Mouse (Mus musculus): ENCODE measurements around the gene Rab31.

Rab31 gene

DNA sequence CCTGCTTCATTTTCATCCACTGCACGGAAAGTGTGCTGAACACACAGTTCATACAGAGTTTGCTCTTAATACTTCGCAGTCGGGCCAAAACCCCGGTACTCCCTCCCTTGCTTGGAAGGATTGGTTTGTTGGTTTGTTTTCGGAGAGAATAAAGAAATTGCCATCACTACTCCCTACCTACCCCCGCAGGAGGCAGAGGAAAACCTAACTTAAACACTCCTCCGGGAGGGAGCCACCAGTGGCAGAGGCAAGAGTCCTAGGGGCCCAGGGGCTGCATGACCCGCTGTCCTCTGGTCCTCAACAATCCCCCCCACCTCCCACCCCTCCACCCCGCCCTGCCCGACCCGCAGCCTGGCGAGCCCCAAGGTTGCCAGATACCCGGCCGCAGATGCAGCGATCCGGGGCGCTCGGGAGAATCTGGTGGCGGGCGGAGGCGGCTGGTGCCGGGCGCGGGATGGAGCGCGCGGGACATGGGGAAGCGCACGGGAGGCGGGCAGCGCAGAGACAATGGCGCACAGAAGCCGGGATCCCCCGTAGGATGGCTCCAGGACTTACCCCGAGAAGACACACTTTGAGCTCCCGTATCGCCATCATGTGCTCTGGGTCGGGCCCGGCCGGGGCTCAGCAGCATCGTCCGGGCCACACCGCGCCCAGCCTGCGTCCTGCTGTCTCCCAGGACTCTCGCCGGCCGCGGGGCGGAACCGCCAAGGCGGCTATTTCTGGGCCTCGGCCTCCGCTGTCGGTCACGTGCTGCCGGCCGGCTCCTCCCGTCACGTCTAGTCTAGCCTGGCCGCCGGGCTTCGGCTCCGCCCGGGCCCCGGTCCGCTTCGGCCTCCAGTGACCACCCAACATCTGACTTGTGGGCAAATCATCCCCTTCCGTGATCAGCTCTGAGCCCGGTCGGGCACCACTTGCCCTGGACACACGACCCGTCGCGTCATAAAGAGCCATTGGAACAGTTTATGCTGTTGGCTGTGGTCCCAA, at the start of gene Rab31:
Gene Rab31 (minus strand): TSS at position 802 of the 984 bp plus-strand sequence.
- DNase-seq (ENCODE audit: low read depth, low spot score): peak; percentile 79

DNA sequence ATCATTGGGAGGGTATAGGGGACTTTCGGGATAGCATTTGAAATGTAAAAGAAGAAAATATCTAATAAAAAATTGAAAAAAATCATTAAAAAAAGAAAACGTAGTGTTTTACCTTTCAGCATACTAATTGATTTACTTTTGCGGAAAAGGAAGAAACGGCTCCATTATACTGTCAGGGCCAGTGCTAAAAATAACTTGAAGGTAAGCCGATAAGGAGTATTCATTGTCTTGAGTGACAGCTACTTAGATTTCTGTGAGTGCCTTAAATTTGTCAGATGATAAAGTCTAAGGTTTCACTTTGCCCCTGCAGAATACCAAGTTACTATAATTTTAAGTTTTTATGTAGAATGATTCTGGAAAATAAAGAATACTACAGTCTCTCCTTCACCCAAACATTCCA, 47.6 kb upstream of the Rab31 start:
- no peak for DNase-seq (ENCODE audit: low read depth, low spot score)

DNA sequence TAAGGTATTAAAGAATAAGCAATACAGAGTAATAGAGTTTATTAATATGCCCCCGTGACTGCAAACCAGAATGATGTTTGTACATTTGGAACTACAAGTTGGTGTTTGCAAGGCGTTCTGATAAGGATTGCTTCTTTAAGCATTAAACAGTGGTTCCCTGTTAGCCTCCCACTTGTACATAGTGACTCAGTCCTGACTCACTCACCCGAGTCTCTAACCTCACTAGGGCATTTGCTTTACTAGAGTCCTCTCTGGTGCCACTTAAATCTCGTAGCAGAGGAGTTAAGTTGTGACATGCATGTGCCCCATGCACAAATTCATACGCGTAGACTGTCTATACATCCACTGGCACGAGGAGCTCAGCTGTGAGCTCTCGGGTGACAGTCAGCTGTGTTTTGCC, 41.2 kb upstream of the Rab31 start:
- peak; percentile 85 for DNase-seq (ENCODE audit: low read depth, low spot score)

DNA sequence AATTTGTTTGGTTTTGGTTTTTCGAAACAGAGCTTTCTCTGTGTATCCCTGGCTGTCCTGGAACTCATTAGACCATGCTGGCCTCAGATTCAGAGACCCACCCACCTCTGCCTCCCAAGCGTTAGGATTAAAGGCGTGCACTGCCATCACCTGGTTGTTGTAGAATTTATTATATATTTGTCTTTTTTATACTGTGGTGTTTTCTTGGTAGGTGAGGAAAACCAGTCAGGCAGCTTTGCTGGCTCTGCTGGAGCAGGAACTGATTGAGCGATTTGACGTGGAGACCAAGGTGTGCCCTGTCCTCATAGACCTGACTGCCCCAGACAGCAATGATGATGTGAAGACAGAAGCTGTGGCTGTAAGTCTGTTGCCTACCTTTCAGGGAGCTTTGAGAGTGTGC, 38.5 kb upstream of the Rab31 start:
- DNase-seq (ENCODE audit: low read depth, low spot score): no peak

DNA sequence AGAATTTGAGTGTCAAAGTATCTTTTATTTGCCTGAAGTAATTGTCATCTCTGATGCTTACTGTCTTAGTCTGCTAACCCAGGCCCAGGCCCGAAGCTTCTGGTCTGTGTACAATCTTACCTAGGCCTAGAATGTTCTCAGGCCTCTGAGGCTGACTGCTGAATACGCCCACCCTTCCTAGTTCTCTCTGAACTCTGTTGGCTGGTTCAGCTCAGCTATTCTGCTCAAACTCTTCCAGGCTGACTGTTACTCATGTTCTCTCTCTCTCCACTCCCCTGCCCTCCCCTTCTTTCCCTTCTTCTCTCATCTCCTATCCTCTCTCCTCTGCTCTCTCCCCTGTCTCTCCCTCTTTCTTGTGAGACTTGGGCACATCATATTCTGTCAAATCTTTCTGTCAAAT, 33.9 kb upstream of the Rab31 start:
- no peak for DNase-seq (ENCODE audit: low read depth, low spot score)

DNA sequence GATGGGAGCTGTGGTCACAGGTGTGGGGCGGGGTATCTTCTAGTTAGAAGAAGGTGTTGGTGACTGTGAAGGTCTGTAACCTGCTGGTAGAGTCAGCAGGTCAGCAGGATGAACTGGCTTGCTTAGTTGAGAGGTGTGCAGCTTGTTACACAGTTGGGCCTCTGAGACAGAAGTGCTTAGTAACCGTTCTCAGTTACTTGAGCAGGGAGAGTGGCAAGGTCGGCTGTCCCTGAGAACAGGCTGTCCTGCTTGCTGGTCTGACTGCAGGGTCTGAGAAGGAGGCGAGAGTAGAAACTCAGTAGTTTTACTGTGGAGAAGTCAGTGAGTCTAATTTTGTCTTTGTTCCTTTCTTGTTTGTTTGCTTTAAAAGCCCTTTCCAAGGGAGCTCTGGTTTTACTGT, 33.4 kb upstream of the Rab31 start:
- no peak for DNase-seq (ENCODE audit: low read depth, low spot score)

DNA sequence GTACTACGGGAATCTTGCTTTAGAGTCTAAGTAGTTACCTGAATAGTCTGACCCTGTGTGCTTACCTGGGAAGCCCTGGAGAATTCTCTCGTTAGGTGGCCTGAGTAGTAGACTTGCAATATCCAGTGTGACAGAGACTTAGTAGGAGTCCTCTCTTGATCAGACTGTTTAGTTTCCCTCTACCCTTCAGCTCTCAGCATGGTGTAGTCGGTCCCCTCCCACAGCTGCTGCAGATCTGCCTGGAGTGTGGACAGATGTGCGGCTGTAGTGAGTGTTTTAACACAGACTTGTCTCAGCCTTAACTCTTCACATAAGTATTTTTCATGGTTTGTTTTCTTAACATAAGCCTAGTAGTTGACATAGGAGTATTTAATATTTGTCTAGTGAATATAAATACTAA, 29.5 kb upstream of the Rab31 start:
- DNase-seq (ENCODE audit: low read depth, low spot score): no peak

DNA sequence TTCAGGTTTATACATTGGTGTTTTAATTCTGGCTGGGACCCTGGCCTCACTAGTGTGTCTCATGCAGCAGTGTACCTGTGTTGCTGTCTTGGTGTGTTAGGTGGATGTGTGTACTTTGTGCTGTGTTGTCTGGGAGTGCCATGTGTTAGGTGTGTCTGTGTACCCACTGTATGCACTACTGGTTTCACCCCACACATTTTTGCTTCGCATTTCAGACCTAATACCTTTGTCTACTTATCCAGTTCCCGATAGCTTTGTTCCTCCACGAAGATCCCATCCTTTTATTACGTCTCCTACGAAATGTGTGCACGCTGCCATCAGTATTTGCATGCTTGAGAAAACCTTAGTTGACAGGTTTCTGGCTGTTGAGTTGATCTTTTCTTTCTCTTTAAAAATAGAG, 27.9 kb upstream of the Rab31 start:
- DNase-seq (ENCODE audit: low read depth, low spot score): no peak

DNA sequence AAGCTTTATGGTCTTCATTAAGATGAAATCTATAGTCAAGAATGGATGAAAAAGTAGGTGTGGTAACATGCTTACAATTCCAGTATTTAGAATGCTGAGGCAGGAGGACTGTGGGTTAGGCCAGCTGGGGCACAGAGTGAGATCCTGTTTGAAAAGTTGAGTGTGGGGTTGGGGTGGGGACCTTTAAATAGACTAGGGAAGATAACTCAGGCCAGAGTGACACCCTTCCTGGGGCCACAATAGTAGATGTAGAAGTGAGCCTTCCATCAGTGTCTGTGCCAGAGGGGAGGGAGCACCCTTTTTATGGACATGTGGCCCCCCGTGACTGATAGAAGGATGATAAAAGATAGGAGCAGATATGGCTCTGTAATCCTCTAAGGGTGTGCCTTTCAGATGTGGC, 26.8 kb upstream of the Rab31 start:
- no peak for DNase-seq (ENCODE audit: low read depth, low spot score)

DNA sequence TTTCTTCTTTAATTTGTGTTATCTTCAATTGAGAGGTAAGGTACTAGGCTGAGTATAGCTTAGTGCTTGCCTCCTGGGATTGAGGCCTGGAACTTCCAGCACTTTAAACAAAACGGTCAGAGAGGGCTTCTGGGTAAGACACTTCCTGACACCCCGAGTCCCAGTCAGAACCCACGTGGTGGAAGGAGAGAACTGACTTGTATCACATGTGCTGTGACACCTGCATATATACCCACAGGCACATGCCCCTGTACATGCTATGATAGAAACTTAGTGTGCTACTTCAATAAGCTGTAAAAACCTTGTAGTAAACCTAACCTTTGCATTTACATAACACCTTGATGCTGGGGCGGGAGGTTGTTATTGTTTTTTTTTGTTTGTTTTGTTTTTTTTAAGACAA, 25.9 kb upstream of the Rab31 start:
- DNase-seq (ENCODE audit: low read depth, low spot score): no peak

DNA sequence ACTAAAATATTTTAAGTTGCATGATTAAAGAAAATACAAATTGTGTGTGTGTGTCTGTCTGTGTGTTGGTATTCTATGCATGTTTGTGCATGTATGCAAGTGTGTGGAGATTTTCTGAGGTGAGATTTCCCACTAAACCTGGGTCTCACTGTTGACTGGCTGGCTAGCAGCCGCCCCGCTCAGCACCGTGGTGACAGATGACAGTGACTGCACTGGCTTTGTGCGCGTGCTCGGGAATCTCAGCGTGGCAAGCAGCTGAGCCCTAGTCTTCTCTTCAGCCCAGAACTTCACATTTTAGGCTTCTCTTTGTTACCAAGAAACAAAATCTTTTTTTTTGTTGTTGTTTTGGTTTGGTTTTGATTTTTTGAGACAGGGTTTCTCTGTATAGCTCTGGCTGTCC, 23.5 kb upstream of the Rab31 start:
- DNase-seq (ENCODE audit: low read depth, low spot score): no peak

DNA sequence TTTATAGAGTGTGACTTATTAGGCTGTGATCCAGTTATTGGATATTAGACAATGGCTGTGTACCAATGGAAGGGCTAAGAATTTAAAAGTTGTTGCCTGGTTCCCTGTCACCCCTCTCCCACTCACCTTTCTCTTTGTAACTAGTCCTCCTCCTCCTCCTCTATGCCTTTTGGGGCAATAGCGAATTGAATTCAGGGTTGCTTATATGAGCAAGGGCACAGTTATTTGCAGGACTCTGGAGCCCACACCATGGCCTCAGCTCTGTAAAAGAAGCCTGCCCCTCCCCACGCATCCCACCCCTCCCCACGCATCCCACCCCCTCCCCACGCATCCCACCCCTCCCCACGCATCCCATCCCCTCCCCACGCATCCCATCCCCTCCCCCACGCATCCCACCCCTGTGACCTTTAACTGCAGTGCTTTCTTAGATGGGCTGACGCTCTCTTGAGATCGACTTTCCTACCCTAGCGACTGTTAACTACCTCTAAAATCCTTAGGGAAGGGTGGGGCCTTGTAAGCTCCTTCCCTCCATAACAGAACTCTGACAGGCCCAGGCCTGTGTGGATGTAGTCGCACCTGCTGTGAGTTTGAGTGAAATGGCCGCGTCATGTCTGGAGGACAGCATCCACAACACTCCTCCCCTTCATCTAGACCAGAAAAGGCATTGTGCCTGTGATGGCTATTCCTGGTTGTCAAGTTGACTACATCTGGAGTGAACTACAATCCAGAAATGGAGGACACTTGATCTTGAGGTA, 21.7 kb upstream of the Rab31 start:
- DNase-seq (ENCODE audit: low read depth, low spot score): no peak

DNA sequence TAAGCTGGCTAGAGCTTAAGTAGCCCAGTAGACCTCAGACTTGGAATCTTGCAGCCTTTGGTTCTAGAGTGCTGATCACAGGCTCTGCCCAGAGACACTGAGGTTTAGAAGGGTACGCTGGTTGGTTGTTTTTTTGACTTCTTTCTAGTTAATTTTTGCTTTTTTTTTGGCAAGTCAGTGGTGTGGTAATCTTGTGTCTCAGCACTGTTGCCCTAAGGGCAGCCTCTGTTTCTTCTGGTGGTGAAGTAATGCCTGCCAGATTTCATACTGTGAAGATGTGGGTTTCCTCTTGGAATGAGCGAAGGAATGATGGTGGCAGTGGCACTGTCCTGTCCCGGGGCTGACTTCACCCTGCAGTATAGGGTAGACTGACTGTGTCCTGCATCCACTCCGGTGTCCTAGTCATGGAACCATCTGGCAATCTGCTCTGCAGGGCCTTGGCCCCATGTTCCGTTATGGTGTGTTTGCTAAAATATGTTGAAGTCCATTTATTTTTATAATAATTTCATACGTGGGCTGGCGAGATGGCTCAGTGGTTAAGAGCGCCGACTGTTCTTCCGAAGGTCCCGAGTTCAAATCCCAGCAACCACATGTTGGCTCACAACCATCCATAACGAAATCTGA, 20.9 kb upstream of the Rab31 start:
- DNase-seq (ENCODE audit: low read depth, low spot score): peak; percentile 57

DNA sequence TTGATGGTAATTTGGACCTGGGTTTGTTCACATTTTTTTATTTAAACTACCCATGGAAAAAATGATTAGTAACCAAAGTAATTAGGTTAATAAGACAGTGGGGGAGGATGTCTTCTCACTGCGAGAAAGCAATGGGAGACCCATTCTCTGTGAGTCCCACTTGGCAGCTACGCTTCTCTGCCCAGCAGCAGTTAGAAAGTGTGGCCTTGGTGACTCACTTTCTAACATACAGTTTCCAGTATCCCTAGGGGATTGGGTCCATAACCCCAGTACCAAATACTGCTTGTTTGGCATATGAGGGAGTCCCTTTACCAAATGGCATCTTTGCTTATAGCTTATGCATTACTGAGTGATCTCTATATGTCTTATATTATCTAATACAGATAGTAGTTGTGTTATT, 18.6 kb upstream of the Rab31 start:
- peak; percentile 58 for DNase-seq (ENCODE audit: low read depth, low spot score)

DNA sequence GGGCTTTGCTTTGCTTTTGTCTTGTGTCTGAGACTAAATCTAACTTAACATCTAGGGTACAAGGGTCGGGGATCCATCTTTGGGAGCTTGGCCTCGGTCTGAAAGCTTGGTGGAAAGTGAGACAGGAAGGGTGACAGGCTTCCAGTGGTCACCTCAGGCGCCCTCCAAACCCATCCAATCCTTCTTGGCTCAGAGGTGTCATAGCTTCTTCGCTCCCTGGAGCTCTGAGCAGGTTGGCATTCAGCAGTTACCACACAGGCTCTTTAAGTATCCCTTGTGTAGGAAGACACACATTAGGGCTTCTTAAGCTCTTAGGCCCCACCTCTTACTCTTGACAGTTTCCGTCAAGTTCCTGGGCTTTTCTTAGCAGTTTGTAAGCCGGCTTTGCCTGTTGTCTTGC, 17.0 kb upstream of the Rab31 start:
- no peak for DNase-seq (ENCODE audit: low read depth, low spot score)

DNA sequence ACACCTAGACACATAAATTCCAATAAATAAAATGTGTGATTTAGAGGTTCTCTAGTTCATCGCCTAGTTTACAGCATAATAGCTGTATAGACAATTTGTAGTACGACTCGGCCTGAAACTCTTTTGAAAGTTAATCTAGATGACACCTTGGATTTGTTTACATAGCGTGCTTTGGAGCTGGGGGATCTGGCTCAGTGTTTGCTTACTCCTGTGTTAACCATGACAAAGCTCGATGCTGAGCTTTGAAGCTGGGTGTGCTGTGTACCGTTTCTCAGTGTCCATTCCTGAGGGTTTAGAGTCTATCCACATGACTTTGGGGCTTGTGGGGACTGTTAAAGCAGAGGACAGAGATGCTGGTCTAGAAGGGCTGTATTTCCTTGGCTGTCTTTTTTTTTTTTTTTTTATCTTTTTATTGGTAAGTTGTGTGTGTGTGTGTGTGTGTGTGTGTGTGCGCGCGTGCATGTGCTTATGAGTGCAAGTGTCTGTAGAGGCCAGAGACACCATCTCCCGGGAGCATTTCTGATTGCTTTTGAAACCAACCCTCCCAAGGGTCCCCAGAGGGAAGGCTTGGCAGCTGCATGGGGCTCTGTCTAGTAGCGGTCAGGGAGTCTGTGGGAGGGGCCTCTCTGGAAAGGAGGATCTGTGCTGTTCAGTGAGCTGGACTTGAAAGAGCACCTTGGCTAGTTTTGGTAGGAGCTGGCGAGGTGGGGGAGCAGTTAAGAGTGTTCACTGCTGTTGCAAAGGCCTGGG, 16.2 kb upstream of the Rab31 start:
- no peak for DNase-seq (ENCODE audit: low read depth, low spot score)

DNA sequence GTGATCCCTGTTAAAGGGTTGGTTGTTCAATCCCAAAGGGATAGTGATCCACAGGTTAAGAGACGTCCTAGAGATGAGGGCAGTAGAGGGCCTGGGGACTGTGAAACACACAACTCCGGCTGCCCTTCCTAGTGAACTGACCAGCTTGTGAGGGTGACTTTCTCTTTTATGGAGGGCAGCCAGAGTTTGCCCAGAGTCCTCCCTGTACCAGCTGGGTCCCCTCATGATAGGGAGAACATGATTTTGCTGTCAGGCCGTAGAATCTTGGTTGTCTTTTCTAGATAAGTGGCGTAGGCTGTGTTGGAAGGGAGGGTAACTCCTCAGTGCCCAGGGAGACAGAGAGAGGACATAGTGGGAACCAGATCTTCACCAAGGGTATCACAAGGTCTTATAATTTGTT, 14.7 kb upstream of the Rab31 start:
- DNase-seq (ENCODE audit: low read depth, low spot score): no peak

DNA sequence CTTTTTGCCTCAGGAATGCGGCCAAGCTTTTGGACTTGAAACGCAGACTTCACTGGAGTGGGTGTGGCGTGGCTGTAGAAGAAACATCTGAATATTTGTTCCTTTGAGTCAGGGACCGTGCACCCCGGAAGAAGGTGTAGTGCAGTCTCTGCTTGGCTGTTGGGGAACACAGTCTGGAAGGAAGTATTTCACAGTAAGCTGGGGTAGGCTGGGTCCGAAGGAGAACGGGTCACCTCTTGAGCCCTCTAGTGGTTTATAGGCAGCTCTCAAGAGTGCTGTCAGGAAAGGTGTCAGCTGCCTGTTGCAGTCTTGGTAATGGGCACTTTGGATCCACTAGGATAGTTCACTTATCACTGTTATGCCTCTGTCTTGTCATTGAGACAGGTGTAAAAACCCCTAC, 13.7 kb upstream of the Rab31 start:
- no peak for DNase-seq (ENCODE audit: low read depth, low spot score)

DNA sequence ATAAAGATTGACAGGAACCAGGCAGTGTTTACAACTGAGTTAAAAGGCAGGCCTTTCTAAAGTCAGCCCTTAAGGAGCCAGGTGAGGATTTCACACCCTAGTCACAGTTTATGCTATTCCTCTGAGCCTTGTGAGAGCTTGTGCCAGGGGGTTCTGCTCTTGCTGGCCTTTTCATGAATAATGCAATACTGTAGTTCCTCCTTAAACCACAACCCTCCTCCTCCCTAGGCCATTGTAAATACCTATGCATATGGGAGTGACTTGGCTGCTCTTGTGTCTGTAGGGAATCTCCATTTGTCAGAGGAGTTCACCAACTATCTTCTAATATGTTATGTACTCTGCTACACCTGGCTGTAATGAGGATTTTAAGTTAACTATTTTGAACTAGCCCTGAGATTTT, 13.2 kb upstream of the Rab31 start:
- DNase-seq (ENCODE audit: low read depth, low spot score): no peak

DNA sequence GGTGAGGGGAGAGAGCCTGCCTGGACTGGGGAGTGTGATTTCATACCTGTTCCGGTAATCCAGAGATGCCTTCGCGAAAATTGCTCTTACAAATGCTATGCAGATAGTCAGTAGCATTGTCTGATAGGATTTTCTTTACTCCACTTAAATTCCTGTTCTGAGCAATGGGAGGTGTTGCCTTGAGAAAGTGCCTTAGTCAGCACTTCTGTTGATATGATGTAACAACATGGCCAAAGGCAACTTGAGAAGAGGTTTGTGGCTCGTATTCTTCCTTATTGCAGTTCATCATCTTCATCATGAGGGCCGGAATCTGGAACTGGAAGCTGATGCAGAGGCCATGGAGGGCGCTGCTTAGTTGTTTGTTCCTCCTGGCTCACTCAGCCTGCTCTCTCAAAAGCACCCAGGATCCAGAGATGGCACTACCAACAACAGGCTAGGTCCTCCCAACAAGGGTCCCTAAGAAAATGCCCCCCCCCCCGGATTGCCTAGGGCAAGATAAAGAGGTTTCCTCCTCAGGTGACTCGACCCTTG, 12.1 kb upstream of the Rab31 start:
- peak; percentile 70 for DNase-seq (ENCODE audit: low read depth, low spot score)

Measured in 3T3-L1 (cell line).